Mouse (Mus musculus): ENCODE results near the gene Pi16. TPM values are rescaled to one million over a fixed set of nuclear protein-coding genes. Genes with fewer than 3 reads are reported as not detected.
"Not testable (repeated sequence)": the region's sequence is repeated elsewhere in the genome, so short reads cannot be mapped to it uniquely, and the experiment has no call there.

Pi16 gene
- polyA plus RNA-seq (2015; fragmentation: Nextera tagmentation; extraction: Ambion mirVana): 2.0 and 2.4 TPM in 2 replicates

GRCm38 (mm10) chr17:29317380-29317779 lies at the start of gene Pi16:
Gene Pi16 (plus strand): TSS chr17:29317680.
- not testable (repeated sequence) for H3K9me3 ChIP-seq (ENCODE audit: control insufficient read depth, low read length); H3K27ac ChIP-seq (ENCODE audit: low read depth, low read length); H3K4me3 ChIP-seq (ENCODE audit: low read length); H3K4me2 ChIP-seq (ENCODE audit: low read length); ATAC-seq; H3K4me1 ChIP-seq (ENCODE audit: control insufficient read depth, insufficient read depth, low read depth, low read length); H3K9ac ChIP-seq (ENCODE audit: low read depth, low read length); H3K36me3 ChIP-seq (ENCODE audit: control insufficient read depth, insufficient read depth, low read length)
- WGBS: 82% methylated on average over 3 of the region's 3 CpGs
- peaks cover 12% of the 10 kb centered on the region for H3K27me3 ChIP-seq (replicated peaks; ENCODE audit: control insufficient read depth, insufficient read depth, low read length)

- Histone ChIP-seq H3K27ac (ENCODE audit: low read depth, low read length) (peak overlapping the region; percentile 20; the same call in 1 of the 2 replicates), H3K27me3 (replicated peaks; ENCODE audit: control insufficient read depth, insufficient read depth, low read length) (no peaks in the 10 kb centered on the region), H3K4me2 (ENCODE audit: low read length) (peak overlapping the region; percentile 68), H3K9ac (ENCODE audit: low read depth, low read length) (peak overlapping the region; percentile 74), H3K36me3 (ENCODE audit: control insufficient read depth, insufficient read depth, low read length) (no peaks in the 10 kb centered on the region), H3K4me3 (ENCODE audit: low read length) (peak overlapping the region; percentile 56), H3K4me1 (ENCODE audit: control insufficient read depth, insufficient read depth, low read depth, low read length) (peaks cover 24% of the 10 kb centered on the region), H3K9me3 (ENCODE audit: control insufficient read depth, low read length) (no peaks in the 10 kb centered on the region)
- 65% methylated on average over 6 of the region's 6 CpGs for WGBS
- peak; percentile 39 for ATAC-seq
Observed at GRCm38 (mm10) chr17:29267931-29268681, 49.4 kb upstream of the Pi16 start.

GRCm38 (mm10) chr17:29268682-29269348 lies 48.7 kb upstream of the Pi16 start, which contains the start of gene BC004004:
Gene BC004004 (plus strand): TSS chr17:29268788.
- no peaks in the 10 kb centered on the region for H3K27me3 ChIP-seq (replicated peaks; ENCODE audit: control insufficient read depth, insufficient read depth, low read length)
- H3K4me2 ChIP-seq (ENCODE audit: low read length): peak within 1 kb of the TSS; percentile 68
- WGBS: under 1% methylated on average over 47 of the region's 63 CpGs
- H3K4me3 ChIP-seq (ENCODE audit: low read length): peak within 1 kb of the TSS; percentile 56
- H3K9me3 ChIP-seq (ENCODE audit: control insufficient read depth, low read length): no peaks in the 10 kb centered on the region
- no peaks in the 10 kb centered on the region for H3K36me3 ChIP-seq (ENCODE audit: control insufficient read depth, insufficient read depth, low read length)
- ATAC-seq: peak; percentile 93
- peaks cover 21% of the 10 kb centered on the region for H3K4me1 ChIP-seq (ENCODE audit: control insufficient read depth, insufficient read depth, low read depth, low read length)
- H3K9ac ChIP-seq (ENCODE audit: low read depth, low read length): peak within 1 kb of the TSS; percentile 74
- peak within 1 kb of the TSS; percentile 76 for H3K27ac ChIP-seq (ENCODE audit: low read depth, low read length)

- Histone ChIP-seq H3K4me3 (ENCODE audit: low read length) (peak overlapping the region; percentile 56), H3K36me3 (ENCODE audit: control insufficient read depth, insufficient read depth, low read length) (no peaks in the 10 kb centered on the region), H3K9ac (ENCODE audit: low read depth, low read length) (peak overlapping the region; percentile 74), H3K4me2 (ENCODE audit: low read length) (peak overlapping the region; percentile 68), H3K27ac (ENCODE audit: low read depth, low read length) (peak overlapping the region; percentile 76), H3K9me3 (ENCODE audit: control insufficient read depth, low read length) (no peaks in the 10 kb centered on the region), H3K27me3 (replicated peaks; ENCODE audit: control insufficient read depth, insufficient read depth, low read length) (no peaks in the 10 kb centered on the region), H3K4me1 (ENCODE audit: control insufficient read depth, insufficient read depth, low read depth, low read length) (peaks cover 19% of the 10 kb centered on the region)
- WGBS: 17% methylated on average over 10 of the region's 10 CpGs
- no peak for ATAC-seq
Observed at GRCm38 (mm10) chr17:29269349-29269706, 48.2 kb upstream of the Pi16 start.

- Histone ChIP-seq H3K4me1 (ENCODE audit: control insufficient read depth, insufficient read depth, low read depth, low read length) (peaks cover 15% of the 10 kb centered on the region), H3K27me3 (replicated peaks; ENCODE audit: control insufficient read depth, insufficient read depth, low read length) (no peaks in the 10 kb centered on the region), H3K4me2 (ENCODE audit: low read length) (peak overlapping the region; percentile 68), H3K4me3 (ENCODE audit: low read length) (no peak overlapping the region), H3K27ac (ENCODE audit: low read depth, low read length) (no peak overlapping the region), H3K9ac (ENCODE audit: low read depth, low read length) (no peak overlapping the region), H3K36me3 (ENCODE audit: control insufficient read depth, insufficient read depth, low read length) (no peaks in the 10 kb centered on the region), H3K9me3 (ENCODE audit: control insufficient read depth, low read length) (no peaks in the 10 kb centered on the region)
- ATAC-seq: no peak
- 93% methylated on average over 9 of the region's 9 CpGs for WGBS
Observed at GRCm38 (mm10) chr17:29270148-29270698, 47.3 kb upstream of the Pi16 start.

GRCm38 (mm10) chr17:29273156-29273555 lies 44.3 kb upstream of the Pi16 start:
- Histone ChIP-seq H3K9me3 (ENCODE audit: control insufficient read depth, low read length) (no peaks in the 10 kb centered on the region), H3K4me2 (ENCODE audit: low read length) (no peak overlapping the region), H3K4me3 (ENCODE audit: low read length) (no peak overlapping the region), H3K27ac (ENCODE audit: low read depth, low read length) (no peak overlapping the region), H3K27me3 (replicated peaks; ENCODE audit: control insufficient read depth, insufficient read depth, low read length) (no peaks in the 10 kb centered on the region), H3K4me1 (ENCODE audit: control insufficient read depth, insufficient read depth, low read depth, low read length) (peaks cover 11% of the 10 kb centered on the region), H3K9ac (ENCODE audit: low read depth, low read length) (no peak overlapping the region), H3K36me3 (ENCODE audit: control insufficient read depth, insufficient read depth, low read length) (no peaks in the 10 kb centered on the region)
- ATAC-seq: no peak
- 77% methylated on average over 7 of the region's 7 CpGs for WGBS

GRCm38 (mm10) chr17:29273889-29274288 lies 43.6 kb upstream of the Pi16 start:
- 82% methylated on average over 11 of the region's 11 CpGs for WGBS
- Histone ChIP-seq H3K27me3 (replicated peaks; ENCODE audit: control insufficient read depth, insufficient read depth, low read length) (no peaks in the 10 kb centered on the region), H3K4me2 (ENCODE audit: low read length) (no peak overlapping the region), H3K4me1 (ENCODE audit: control insufficient read depth, insufficient read depth, low read depth, low read length) (peaks cover 10% of the 10 kb centered on the region), H3K9ac (ENCODE audit: low read depth, low read length) (no peak overlapping the region), H3K36me3 (ENCODE audit: control insufficient read depth, insufficient read depth, low read length) (no peaks in the 10 kb centered on the region), H3K4me3 (ENCODE audit: low read length) (no peak overlapping the region), H3K27ac (ENCODE audit: low read depth, low read length) (no peak overlapping the region), H3K9me3 (ENCODE audit: control insufficient read depth, low read length) (no peaks in the 10 kb centered on the region)
- ATAC-seq: no peak

- 95% methylated on average over 5 of the region's 5 CpGs for WGBS
- no peak for ATAC-seq
- no peak overlapping the region for H3K4me3 ChIP-seq (ENCODE audit: low read length)
Observed at GRCm38 (mm10) chr17:29280422-29280821, 37.1 kb upstream of the Pi16 start.

GRCm38 (mm10) chr17:29281541-29281940 lies 35.9 kb upstream of the Pi16 start:
- Histone ChIP-seq H3K27ac (ENCODE audit: low read depth, low read length) (no peak overlapping the region), H3K4me3 (ENCODE audit: low read length) (no peak overlapping the region), H3K36me3 (ENCODE audit: control insufficient read depth, insufficient read depth, low read length) (peaks cover 9% of the 10 kb centered on the region; the same call in 1 of the 2 replicates), H3K4me2 (ENCODE audit: low read length) (no peak overlapping the region), H3K4me1 (ENCODE audit: control insufficient read depth, insufficient read depth, low read depth, low read length) (0 out of 2 replicates have a peak, but pooled peaks cover 3% of the 10 kb centered on the region), H3K9ac (ENCODE audit: low read depth, low read length) (no peak overlapping the region), H3K9me3 (ENCODE audit: control insufficient read depth, low read length) (no peaks in the 10 kb centered on the region), H3K27me3 (replicated peaks; ENCODE audit: control insufficient read depth, insufficient read depth, low read length) (no peaks in the 10 kb centered on the region)
- WGBS: 81% methylated on average over 5 of the region's 5 CpGs
- ATAC-seq: no peak

More at GRCm38 (mm10) chr17:29280422-29280821, 37.1 kb upstream of the Pi16 start:
- 0 out of 2 replicates have a peak, but pooled peaks cover 3% of the 10 kb centered on the region for H3K4me1 ChIP-seq (ENCODE audit: control insufficient read depth, insufficient read depth, low read depth, low read length)
- peaks cover 9% of the 10 kb centered on the region; the same call in 1 of the 2 replicates for H3K36me3 ChIP-seq (ENCODE audit: control insufficient read depth, insufficient read depth, low read length)
- H3K9me3 ChIP-seq (ENCODE audit: control insufficient read depth, low read length): no peaks in the 10 kb centered on the region
- H3K4me2 ChIP-seq (ENCODE audit: low read length): no peak overlapping the region
- H3K9ac ChIP-seq (ENCODE audit: low read depth, low read length): no peak overlapping the region
- no peaks in the 10 kb centered on the region for H3K27me3 ChIP-seq (replicated peaks; ENCODE audit: control insufficient read depth, insufficient read depth, low read length)
- H3K27ac ChIP-seq (ENCODE audit: low read depth, low read length): no peak overlapping the region

Data from hindbrain, embryonic 16.5 days (tissue).